Mouse (Mus musculus) cerebellum, adult 9-11 months (tissue): Measurements from ENCODE around the gene Amn.

Experiments used
- DNase-seq: peaks from one replicate; pipeline ENCODE4 v3.0.0; 2022

Gene Amn

DNA sequence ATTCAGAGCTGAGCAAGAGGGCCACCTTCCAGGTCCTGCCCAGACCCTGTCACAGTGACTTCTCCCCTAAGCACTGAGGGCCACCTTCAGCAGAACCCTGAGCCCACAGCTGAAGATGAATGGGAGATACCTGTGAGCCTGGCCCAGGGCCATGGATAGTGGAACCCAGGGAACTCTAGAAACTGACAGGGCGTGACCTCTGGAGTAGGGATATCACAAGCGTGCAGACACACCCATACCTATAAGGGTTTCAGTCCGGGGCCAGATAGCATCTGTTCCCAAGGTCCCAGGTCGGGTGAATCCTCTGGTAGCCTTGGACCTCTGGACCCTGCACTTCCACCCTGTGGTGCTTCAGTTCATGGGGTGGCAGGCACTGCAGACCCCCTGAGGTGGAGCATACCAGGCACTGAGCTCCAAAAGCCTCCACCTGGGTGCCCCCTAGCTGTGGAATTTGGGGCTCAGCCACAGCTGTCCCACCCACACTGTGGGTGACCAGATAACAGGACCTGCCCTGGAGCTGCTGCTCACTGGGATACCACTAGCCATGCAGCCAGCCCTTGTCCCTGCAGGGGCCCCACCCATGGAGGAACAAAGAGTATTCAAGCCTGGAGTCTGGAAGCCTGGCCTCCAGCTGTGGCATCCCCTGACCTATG is 3.1 kb upstream of the Amn start:
- DNase-seq = no peak

DNA sequence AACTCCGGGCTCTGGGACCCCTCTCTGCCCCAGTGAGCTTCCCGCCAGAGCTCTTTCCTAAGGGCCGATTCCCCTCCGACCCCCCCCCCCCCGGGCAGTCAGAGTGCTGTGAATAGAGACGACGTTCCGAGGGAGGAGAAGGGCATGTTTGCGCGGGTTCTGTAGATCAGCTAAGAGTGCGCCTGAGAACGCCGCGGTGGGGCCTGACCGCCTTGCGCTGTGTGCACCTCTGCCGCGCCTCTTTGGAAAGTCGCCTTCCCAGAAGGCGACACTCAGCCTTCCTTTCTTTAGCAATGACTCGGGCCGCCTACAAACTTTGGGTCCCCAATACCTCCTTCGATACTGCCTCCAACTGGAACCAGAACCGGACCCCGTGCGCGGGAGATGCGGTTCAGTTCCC is 511 bp downstream of the Amn start:
- DNase-seq = no peak

DNA sequence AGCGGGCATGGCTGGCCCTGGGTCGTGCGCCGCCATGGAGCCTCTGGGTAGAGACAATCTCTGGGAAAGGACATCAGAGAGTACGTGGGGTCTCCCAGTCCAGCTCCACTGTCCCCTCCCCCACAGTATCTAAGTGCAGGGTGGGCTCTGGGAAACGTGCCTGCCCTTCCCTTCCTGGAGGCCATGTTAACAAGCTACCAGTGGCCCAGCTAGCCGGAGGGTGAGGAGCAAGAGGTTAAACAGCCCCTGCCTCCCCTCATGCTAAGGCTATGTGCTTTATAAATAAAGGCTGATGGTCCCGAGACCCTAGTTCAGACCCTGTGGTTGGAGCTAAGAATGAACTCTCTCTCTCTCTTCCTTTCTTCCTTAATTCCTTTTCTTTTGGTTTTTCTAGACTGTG is 1.1 kb downstream of the Amn start:
- DNase-seq = no peak

DNA sequence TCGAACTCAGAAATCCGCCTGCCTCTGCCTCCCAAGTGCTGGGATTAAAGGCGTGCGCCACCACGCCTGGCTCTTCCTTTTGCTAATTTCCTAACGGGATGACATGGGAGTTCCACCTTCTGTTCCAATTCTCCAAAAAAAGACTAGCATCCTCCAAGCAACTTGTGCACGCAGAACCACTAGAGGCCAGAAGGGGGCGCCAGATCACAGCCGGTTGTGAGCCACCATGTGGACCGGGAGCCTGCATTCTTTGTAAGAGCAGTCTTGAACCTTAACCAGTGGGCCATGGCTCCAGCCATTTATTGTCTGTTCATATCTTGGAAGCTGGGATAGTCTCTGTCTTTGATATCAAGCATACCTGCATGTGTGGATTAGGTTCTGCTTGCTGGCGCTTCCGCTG is 1.5 kb downstream of the Amn start:
- DNase-seq = peak; percentile 83

DNA sequence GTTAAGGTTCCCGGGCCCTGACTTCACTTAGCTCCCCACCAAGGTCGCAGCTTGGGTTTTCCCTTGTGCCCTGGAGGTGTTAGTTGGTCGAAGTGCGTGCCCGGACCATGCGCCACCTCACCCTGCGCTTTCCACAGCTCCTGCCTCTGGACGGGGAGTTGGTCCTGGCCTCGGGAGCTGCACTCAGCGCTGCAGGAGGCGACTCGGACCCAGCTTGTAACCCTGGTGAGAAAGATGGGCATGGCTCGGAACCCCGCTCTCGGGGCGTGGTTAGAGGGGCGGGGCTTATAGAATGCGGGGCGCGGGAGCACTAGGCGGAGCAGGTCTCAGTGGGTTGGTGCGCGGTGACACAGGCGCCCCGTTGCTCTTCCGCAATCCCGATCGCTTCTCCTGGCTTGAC is 3.1 kb downstream of the Amn start:
- DNase-seq = no peak

DNA sequence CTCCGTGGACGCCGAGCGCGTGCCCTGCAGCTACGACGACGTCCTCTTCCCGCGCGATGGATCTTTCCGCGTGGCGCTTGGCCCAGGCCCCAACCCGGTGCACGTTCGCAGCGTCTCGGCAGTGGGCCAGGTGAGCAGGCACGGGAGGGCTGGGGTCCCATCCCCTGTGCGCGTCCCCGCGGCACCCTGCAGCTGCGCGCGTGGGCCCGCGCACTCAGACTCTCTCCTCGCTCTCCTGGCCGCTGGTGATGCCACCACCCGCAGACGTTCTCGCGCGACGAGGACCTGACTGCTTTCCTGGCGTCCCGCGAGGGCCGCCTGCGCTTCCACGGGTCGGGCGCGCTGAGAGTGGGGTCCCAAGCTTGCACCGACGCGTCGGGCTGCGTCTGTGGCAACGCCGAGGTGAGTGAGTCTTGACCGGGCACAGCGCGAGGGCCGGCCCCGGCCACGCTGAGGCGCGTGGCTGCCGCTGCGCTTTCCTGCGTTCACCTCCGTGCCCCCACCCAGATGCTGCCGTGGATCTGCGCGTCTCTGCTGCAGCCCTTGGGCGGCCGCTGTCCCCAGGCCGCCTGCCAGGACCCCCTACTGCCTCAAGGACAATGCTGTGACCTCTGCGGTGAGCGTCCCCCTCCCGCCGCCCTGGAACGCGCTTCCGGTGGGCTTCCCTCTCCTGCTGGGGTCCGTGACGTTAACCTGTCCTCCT is 3.7 kb downstream of the Amn start:
- DNase-seq = peak; percentile 38

DNA sequence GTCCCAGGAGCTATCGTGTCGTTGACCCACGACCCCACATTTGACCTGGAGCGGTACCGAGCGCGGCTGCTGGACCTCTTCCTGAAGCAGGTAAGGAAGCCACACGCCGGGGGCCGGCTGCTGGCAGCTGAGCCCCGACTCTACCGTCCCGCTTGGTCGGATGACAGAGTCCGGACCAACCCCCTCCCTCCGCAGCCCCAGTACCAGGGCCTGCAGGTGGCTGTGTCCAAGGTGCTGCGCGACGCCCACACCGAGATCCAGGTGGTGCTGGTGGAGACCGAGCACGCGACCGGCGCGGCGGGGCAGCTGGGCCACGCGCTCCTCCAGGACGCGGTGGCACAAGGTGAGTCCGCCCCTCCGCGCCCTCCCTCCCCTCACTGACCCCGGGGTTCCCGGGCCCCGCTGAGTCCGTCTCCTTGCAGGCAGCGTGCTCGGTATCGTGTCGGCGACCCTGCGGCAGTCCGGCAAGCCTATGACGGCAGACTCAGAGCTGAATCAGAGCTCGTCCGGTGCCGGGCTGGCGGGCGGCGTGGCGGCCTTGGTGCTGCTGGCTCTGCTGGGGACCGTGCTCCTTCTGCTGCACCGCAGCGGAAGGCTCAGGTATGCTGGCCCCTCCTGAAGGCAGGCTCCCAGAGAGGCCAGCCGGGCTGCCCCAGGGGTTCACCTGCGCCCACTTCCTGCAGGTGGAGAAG is 4.4 kb downstream of the Amn start:
- no peak for DNase-seq

DNA sequence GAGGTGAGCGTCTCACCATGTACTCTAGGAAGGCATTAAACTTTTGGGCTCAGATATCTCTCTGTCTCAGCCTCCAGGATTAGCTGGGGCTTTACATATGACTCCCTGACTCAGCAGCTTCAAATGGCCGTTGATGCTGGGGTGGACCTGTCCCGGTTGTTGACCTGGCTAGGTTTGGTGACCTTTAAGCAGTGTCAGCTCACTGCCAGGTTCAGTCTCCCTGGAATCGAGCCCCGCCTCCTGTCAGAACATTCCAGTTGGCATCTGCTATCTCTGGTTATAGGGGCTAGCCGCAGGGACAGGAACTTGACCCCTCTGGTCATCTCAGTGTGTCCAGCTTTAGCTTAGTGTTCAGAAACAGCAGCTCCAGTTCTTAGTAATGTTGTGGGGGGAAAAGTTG is 5.5 kb downstream of the Amn start:
- no peak for DNase-seq

DNA sequence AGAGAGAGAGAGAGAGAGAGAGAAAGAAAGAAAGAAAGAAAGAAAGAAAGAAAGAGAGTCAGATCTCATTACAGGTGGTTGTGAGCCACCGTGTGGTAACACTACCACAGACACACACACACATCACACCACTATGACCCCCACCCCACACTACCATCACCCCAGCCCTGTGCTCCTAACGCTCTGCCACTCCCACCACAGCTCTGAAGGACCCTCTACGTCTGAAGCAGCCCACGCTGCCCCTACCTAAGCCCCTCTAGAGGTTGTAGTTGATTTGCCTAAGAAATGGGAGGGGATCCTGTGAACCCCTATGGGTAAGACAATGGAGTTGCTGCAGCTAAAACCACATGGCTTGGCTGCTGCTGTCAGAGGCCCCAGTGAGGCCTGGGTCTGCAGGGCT is 12.7 kb downstream of the Amn start:
- no peak for DNase-seq

DNA sequence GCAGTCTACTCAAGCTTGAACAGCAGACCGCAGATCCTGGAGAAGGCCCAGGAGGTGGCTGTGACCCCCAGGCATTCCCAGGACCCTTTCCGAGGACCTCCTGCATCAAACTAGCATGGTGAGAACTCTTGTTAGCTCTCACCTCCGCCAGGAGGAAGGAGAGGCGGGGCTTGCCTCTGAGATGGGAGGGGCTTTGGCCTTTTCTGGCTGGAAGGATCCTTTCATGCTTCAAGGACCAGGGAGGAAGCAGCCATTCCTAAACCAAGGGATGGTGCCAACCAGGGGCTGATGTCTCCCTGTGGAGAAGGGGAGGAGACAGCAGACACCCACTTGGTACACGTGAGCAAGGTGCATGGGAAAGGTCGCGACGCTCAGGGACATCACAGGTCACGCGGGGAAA is 13.6 kb downstream of the Amn start:
- DNase-seq = no peak

DNA sequence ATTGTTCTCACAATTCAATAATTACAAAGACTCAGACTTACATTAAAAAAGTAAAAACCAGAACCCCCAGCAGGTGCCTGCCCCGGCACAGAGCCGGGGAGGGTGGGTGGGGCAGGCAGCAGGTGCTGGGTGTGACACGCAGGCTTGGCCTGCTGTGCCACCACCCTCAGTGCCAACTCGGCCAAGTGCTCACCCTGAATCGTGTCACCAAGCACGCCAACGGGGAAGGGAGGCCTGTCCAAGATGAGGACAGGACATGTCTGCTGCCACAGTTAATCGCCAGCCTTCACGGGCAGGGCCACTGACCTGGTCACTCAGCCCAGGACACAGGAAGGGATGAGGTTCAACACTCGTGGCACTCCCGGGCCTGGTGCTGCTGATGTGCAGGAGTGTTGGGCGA is 22.1 kb downstream of the Amn start:
- peak; percentile 66 for DNase-seq

DNA sequence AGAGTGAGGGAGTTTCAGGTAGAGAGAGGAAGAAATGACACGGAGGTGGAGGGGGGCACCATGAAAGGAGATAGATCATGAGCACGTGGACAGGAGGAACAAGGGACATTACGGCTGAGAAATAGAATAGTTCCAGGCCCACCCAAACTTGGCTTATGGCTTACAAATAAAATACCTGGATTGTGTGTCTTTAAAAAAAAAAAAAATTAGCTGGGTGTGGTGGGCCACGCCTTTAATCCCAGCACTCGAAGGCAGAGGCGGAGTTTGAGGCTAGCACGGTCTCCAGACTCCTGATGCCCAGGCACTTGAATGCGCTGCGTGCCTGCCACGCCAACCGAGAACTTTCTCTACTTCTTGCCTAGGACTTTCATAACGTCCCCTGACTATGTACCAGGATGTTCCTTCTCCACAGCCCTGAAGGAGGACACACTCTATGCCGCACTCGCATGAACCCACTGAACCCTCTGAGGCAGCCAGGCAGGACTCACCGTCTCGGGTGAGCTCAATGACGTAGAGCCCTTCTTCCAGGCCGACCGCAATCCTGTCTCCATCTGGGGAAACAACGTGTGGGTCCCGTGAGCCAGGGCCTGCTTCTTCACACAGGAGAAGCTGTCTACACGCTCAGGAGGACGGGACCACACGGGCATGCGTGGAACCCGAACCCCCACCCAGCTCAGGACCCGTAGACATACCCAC is 30.6 kb downstream of the Amn start:
- DNase-seq = no peak

DNA sequence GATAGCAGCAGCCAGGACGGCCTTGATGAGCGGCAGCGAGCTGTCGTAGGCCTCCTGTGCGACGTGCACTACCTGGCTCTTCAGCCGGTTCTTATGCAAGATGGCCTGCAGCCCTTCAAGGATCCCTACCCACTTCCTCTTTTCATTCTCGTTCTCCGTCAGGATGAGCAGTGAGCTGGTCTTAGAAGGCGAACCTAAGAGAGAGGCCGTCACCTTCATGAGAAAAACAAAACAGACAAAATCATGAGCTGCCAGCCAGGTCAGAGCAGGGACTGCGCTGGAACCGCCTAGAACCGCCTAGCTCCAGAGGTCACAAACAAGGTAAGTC is 31.1 kb downstream of the Amn start:
- DNase-seq = no peak

DNA sequence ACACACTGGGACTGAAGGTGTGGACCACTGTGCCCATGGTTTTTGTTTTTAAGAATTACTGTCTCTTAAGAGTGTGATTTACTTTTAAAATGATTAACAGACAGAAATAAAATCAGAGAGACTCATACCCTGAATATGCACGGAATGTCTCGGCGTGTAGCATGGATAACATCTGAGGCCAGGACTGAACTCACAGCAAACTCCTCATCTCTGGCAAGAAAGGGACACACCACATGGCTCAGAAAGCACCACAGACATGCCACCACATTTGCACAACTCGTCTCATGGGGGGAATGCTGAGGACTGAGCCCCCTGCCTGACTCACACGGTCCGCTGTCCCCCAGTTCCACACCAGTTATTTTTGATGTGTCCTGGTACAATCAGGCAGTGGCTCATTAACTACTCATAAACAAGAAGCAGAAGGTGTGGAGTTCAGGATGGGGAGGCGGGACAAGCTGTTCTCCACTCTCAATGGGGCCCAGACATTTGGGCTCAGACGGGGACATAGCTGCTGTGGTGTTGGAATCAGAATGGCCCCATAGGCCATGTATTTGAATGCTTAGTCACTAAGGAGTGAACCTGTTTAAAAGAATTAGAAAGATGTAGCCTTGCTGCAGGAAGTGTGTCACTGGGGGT is 32.9 kb downstream of the Amn start:
- DNase-seq = no peak

DNA sequence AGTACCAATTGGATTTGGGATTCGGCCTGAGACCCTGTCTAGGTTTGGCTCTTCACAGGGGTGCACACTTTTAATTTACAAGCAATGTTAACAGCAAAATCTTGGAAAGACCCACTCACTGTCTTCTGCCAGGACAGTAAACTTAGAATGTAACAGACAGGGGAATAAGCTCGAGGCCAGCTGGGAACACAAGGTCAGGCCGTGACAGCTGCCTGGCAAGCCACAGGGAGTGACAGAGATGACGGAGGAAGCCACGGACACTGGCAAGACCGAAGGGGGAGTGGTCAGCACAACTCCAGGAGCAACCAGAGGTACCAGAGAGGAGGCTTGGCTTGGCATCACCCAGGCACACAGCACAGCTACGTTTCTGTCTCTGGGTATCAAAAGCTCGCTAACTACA is 35.9 kb downstream of the Amn start:
- DNase-seq = no peak

DNA sequence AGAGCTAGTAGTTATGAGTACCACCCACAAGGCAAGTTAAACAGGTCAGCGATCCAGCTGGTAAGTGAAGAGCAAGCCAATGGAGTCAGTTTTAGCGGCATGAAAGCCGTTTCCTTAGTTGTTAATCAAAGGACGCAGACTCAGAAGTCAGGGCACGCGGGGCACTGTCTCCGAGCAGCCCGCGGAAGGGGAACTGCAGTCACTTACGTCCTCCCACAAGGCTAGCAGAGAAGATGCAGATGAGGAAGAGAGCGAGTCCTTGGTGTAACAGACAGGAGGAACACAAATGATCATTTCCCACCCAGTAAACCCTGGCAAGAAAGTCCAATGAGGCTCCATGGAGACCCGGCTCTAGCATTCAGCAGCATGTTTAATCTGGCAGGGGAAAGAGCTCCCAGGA is 38.4 kb downstream of the Amn start:
- no peak for DNase-seq

DNA sequence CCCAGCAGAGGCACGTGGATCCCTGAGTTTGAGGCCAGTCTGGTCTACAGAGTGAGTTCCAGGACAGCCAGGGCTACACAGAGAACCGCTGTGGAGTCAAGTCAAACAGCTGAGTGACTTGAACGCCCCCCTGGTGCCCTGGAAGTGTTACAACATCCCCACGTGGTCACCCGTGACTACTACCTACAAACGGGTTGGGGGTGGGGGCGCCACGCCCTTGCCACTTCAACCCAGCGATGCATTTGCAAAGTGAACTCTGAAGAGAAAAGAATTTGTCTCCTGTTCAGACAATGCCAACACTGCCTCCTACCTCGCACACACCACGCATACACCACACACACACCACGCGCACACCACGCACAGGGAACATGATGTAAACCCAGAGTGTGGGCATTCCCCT is 39.0 kb downstream of the Amn start:
- no peak for DNase-seq

DNA sequence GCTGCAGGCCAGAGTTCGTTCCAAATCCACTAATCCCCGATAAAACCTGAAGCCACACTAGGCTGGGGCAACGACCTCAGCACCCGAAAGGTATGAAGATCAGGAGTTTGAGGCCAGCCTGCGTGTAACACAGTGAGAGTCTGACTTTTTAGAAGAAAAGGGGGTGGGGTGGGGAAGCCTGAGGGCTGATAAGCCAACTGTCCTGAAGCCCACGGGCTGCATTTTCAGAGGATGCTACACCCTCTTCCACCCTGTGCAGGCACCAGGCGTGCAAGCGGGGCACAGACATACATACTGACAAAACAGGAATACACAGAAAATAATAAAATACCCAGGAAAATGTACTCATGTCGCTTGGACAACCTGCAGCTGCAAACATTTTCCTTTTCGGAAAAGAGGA is 40.9 kb downstream of the Amn start:
- DNase-seq = no peak

DNA sequence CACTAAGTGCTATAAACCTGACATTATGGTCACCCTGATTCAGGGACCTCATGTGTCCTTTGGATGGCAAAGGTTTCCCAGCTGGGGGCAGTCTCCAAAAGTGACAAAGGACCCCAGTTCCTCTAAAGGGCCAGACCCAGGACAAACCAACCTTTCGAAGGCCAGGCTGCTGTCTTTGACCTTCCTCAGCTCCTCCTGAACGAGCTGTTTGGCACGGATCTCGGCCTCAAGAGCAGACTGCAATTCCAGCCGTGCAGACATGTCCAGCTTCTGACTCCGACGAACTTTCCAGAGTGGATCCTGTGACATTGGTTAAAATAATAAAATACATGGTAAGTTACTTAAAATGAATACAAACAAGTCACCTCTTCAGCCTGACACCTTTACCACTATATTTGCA is 43.4 kb downstream of the Amn start:
- no peak for DNase-seq

DNA sequence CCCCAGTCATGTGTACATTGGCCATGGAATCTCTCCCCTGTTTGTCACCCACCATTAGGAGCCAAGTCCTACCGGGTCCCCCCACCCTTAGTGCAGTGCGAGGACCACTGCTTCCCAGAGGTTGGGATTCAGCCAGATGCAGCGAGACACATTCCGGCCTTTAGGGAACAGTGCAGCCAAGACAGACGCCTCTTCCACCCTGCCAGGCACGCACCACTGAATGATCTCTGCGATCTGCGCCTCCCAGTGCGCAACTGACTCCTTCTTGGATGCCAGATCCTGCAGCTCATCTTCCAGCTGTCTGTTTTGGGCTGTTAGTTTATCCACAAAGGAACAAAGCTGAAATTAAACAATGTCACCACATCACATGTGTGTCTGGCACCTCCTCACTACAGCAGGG is 46.8 kb downstream of the Amn start:
- no peak for DNase-seq

DNA sequence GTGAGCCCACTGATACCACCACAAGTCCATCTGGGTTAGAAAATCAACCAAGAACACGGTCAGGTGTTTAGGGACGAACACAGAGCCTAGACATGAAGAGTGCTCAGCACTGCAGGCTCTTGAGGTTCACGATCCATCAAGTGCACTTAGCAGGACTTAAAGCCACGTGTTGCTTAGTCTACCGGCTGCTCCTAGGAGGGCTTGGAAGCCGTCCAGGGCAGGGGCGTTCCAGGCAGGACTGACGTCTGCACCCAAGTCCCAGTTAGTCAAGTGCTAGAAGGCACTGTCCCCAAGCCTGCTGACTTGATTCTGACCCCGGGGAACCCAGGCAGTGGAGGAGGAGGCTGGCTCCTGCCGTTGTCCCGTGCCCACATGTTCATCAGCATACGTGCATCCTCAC is 49.7 kb downstream of the Amn start:
- no peak for DNase-seq

DNA sequence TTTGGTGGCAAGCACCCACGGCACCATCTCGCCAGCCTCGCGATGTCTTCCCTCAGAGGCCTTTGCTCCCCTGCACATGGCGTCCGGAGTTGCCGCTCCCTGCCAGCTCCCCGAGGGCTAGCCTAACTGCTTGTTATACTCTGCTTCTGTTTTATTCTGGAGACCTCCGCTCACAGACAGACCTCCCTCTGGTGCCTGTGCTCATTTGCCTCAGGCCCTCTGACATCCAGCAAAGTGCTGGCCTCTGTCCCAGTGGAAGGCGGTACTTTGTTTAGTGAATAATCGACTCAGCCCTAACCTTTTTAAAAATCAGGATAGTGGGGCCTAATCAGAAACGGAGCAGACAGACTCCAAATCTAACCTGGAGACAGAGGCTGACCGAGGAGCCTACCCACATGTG is 50.9 kb downstream of the Amn start:
- DNase-seq = no peak

DNA sequence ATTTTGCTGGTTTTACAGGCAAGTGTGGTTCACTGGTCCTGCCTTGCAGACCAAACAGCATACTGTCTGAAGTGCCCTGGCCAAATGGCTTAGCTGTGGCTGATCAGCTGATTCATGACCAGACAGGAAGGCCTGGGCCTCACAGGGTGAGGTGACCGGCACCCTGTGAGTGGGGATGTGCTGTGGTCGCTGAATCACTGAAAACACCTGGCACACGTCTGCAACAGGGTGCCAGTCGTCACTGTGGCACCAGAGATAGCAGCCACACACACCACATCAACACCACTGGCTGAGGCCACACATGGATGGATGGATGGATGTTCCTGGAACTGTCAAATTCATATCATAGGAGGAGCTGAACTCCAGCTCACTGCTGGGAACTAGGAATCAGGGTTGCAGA is 52.5 kb downstream of the Amn start:
- DNase-seq = peak; percentile 9

DNA sequence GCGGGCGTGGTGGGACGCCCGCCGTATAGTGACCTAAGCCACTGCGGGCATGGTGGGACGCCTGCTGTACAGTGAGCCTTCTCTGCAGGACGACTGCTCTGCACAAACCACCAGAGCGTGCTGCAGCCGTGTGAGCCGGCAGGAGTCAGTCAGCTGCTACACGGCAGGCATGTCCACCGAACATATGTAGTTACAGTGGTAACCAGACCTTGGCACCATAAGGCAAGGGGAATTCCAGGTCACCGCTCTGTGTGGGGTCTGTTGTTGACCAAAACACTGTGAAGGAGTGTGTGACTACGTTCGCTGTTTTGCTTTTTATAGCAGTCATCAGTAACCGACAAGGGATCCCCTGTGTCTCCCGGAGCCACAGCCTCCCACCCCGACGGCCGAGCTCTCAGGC is 53.6 kb downstream of the Amn start:
- peak; percentile 86 for DNase-seq
